Mouse (Mus musculus) heart, adult 2 months (tissue): Measurements from ENCODE around the gene Stox1.

ENCODE experiments used
- CTCF ChIP-seq: fragments of 200-600 bp; IDR thresholded peaks from 2 replicates; pipeline ENCODE4 v1.8.1; 2022; ENCODE audit warnings: antibody characterized with exemption, mild to moderate bottlenecking, moderate library complexity
- EP300 ChIP-seq: fragments of 200-500 bp; IDR thresholded peaks from 2 replicates; pipeline ENCODE4 v1.6.1; 2011; ENCODE audit warnings: low read depth, low read length, control low read depth; ENCODE audit not compliant: insufficient read depth
- POLR2A ChIP-seq: fragments of 200-500 bp; IDR thresholded peaks from 2 replicates; pipeline ENCODE4 v1.6.1; 2011; ENCODE audit warnings: mild to moderate bottlenecking, low read depth, low read length, control low read depth; ENCODE audit not compliant: insufficient read depth

DNA sequence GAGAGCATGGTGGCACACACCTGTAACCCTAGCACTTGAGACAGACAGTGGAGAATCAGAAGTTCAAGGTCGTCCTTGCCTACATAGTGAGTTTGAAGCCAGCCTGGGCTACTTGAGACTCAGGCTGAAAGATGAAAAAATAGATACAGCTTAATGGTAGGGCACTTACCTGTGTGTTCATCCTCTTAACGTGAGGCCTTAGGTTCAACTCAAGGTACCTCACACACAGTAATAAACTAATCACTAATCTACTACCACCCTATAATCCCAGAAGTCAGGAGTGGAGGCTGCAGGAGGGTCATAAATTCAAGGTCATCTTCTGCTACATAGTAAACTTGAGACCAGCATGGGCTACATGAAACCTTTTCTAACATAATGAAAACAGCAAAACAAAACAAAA is 57.5 kb downstream of the Stox1 start:
- TF ChIP-seq POLR2A, result no peak
- TF ChIP-seq CTCF, result no peak
- TF ChIP-seq EP300, result no peak
